Mouse (Mus musculus) neural tube, embryonic 14.5 days (tissue): ENCODE measurements around the gene Slc16a1. TPM values are rescaled to one million over a fixed set of nuclear protein-coding genes. Genes with fewer than 3 reads are reported as not detected.

Source experiments
- ATAC-seq: fragments of 200-750 bp; cut with Nextera tagmentation; 2 replicates; pipeline ENCODE4 v1.8.0; 2017; ENCODE audit warnings: low read depth, mild to moderate bottlenecking, moderate TSS enrichment, moderate library complexity
- H3K27ac ChIP-seq: fragments of 300-500 bp; sonication (generic); 2 replicates; pipeline ENCODE4 v1.5.1; 2014; ENCODE audit warnings: low read depth, mild to moderate bottlenecking, control low read depth, low read length, moderate library complexity, mixed read lengths
- H3K27me3 ChIP-seq: fragments of 300-500 bp; sonication (generic); 2 replicates; pipeline ENCODE4 v1.6.1; 2014; ENCODE audit warnings: low read length; ENCODE audit not compliant: control insufficient read depth, insufficient read depth
- H3K36me3 ChIP-seq: fragments of 300-500 bp; sonication (generic); 2 replicates; pipeline ENCODE4 v1.6.1; 2014; ENCODE audit warnings: low read length, mixed read lengths; ENCODE audit not compliant: control insufficient read depth, insufficient read depth
- H3K4me1 ChIP-seq: fragments of 300-500 bp; sonication (generic); 2 replicates; pipeline ENCODE4 v1.6.1; 2014; ENCODE audit warnings: low read length; ENCODE audit not compliant: control insufficient read depth, insufficient read depth
- H3K4me2 ChIP-seq: fragments of 300-500 bp; sonication (generic); 2 replicates; pipeline ENCODE4 v1.6.1; 2014; ENCODE audit warnings: mild to moderate bottlenecking, low read depth, low read length, control low read depth
- H3K4me3 ChIP-seq: fragments of 300-500 bp; sonication (generic); 2 replicates; pipeline ENCODE4 v1.5.1; 2014; ENCODE audit warnings: low read depth, low read length, control low read depth, mixed read lengths
- H3K9ac ChIP-seq: fragments of 300-500 bp; sonication (generic); replicated peaks from 2 replicates; pipeline ENCODE4 v1.6.1; 2014; ENCODE audit warnings: low read depth, mild to moderate bottlenecking, control low read depth, low read length, mixed read lengths
- H3K9me3 ChIP-seq: fragments of 300-500 bp; sonication (generic); 2 replicates; pipeline ENCODE4 v1.6.1; 2016; ENCODE audit warnings: low read length; ENCODE audit not compliant: control insufficient read depth
- WGBS: fragments of 180-500 bp; shearing (Covaris S2); extraction: QIAGEN DNeasy Blood & Tissue Kit; methylation state at CpG from one replicate; pipeline ENCODE4 v1.1.7; 2014; 5-methylcytosine and 5-hydroxymethylcytosine counted together
- polyA plus RNA-seq: library from polyadenylated mRNA; unstranded; fragments of >200 nt; fragmentation: Nextera tagmentation; extraction: Ambion mirVana; gene quantifications from 2 replicates; pipeline ENCODE4 v1.2.1, GENCODE M21; 2014

Slc16a1 gene
- polyA plus RNA-seq, 1 experiment from 2014 or later, result 7.6 TPM

GRCm38 (mm10) chr3:104675258-104675851 is 36.9 kb downstream of the Slc16a1 start:
- Histone ChIP-seq H3K4me3 (peak overlapping the region; percentile 30), H3K27ac (peak overlapping the region; percentile 55; the same call in 1 of the 2 replicates), H3K36me3 (no peaks in the 10 kb centered on the region), H3K9ac (peak overlapping the region; percentile 45), H3K4me1 (0 out of 2 replicates have a peak, but pooled peaks cover 9% of the 10 kb centered on the region), H3K27me3 (no peaks in the 10 kb centered on the region), H3K4me2 (peak overlapping the region; percentile 69), H3K9me3 (no peaks in the 10 kb centered on the region)
- peak; percentile 92 for ATAC-seq
- 3% methylated on average over 23 of the region's 23 CpGs for WGBS

GRCm38 (mm10) chr3:104677781-104678180 is 39.3 kb downstream of the Slc16a1 start:
- no peak overlapping the region for H3K4me3 ChIP-seq
- H3K9ac ChIP-seq, result no peak overlapping the region
- ATAC-seq, result no peak
- no peak overlapping the region for H3K4me2 ChIP-seq
- H3K27ac ChIP-seq, result no peak overlapping the region
- 0 out of 2 replicates have a peak, but pooled peaks cover 6% of the 10 kb centered on the region for H3K4me1 ChIP-seq
- H3K27me3 ChIP-seq, result no peaks in the 10 kb centered on the region
- H3K36me3 ChIP-seq, result no peaks in the 10 kb centered on the region
- H3K9me3 ChIP-seq, result no peaks in the 10 kb centered on the region
- 96% methylated on average over 2 of the region's 2 CpGs for WGBS

GRCm38 (mm10) chr3:104678826-104679225 is 40.4 kb downstream of the Slc16a1 start:
- no peaks in the 10 kb centered on the region for H3K36me3 ChIP-seq
- 82% methylated on average over 8 of the region's 8 CpGs for WGBS
- no peak overlapping the region for H3K4me3 ChIP-seq
- H3K9ac ChIP-seq, result no peak overlapping the region
- H3K4me2 ChIP-seq, result no peak overlapping the region
- H3K9me3 ChIP-seq, result no peaks in the 10 kb centered on the region
- no peak for ATAC-seq
- H3K4me1 ChIP-seq, result 0 out of 2 replicates have a peak, but pooled peaks cover 6% of the 10 kb centered on the region
- no peaks in the 10 kb centered on the region for H3K27me3 ChIP-seq
- no peak overlapping the region for H3K27ac ChIP-seq

GRCm38 (mm10) chr3:104682671-104683504 is 44.4 kb downstream of the Slc16a1 start:
- Histone ChIP-seq H3K36me3 (no peaks in the 10 kb centered on the region), H3K4me1 (no peaks in the 10 kb centered on the region), H3K4me3 (no peak overlapping the region), H3K4me2 (no peak overlapping the region), H3K9me3 (no peaks in the 10 kb centered on the region), H3K27me3 (no peaks in the 10 kb centered on the region), H3K9ac (no peak overlapping the region), H3K27ac (no peak overlapping the region)
- ATAC-seq, result peak; percentile 82
- 62% methylated on average over 11 of the region's 11 CpGs for WGBS

- Histone ChIP-seq H3K4me2 (no peak overlapping the region), H3K4me1 (no peaks in the 10 kb centered on the region), H3K9ac (no peak overlapping the region), H3K36me3 (no peaks in the 10 kb centered on the region), H3K9me3 (no peaks in the 10 kb centered on the region), H3K27ac (no peak overlapping the region), H3K4me3 (no peak overlapping the region), H3K27me3 (no peaks in the 10 kb centered on the region)
- WGBS, result 7% methylated on average over 23 of the region's 23 CpGs
- ATAC-seq, result peak; percentile 83
These were observed 62.4 kb downstream of the Slc16a1 start for GRCm38 (mm10) chr3:104700751-104701335.

- no peak overlapping the region for H3K4me2 ChIP-seq
- no peaks in the 10 kb centered on the region for H3K36me3 ChIP-seq
- no peaks in the 10 kb centered on the region for H3K9me3 ChIP-seq
- no peak overlapping the region for H3K27ac ChIP-seq
- 87% methylated on average over 1 of the region's 1 CpGs for WGBS
- no peaks in the 10 kb centered on the region for H3K4me1 ChIP-seq
- H3K27me3 ChIP-seq, result no peaks in the 10 kb centered on the region
- no peak overlapping the region for H3K9ac ChIP-seq
- no peak overlapping the region for H3K4me3 ChIP-seq
- no peak for ATAC-seq
These were observed 63.3 kb downstream of the Slc16a1 start for GRCm38 (mm10) chr3:104701761-104702160.

GRCm38 (mm10) chr3:104703941-104704340 is 65.5 kb downstream of the Slc16a1 start:
- Histone ChIP-seq H3K4me1 (no peaks in the 10 kb centered on the region), H3K9me3 (no peaks in the 10 kb centered on the region)
- ATAC-seq, result no peak

GRCm38 (mm10) chr3:104706446-104706845 is 68.0 kb downstream of the Slc16a1 start:
- WGBS, result 87% methylated on average over 2 of the region's 2 CpGs
- no peaks in the 10 kb centered on the region for H3K36me3 ChIP-seq
- no peaks in the 10 kb centered on the region for H3K27me3 ChIP-seq
- no peak overlapping the region for H3K27ac ChIP-seq
- H3K9me3 ChIP-seq, result no peaks in the 10 kb centered on the region
- no peaks in the 10 kb centered on the region for H3K4me1 ChIP-seq
- ATAC-seq, result no peak
- no peak overlapping the region for H3K9ac ChIP-seq
- no peak overlapping the region for H3K4me2 ChIP-seq
- no peak overlapping the region for H3K4me3 ChIP-seq

More at GRCm38 (mm10) chr3:104703941-104704340, 65.5 kb downstream of the Slc16a1 start:
- Histone ChIP-seq H3K4me2 (no peak overlapping the region), H3K27ac (no peak overlapping the region), H3K4me3 (no peak overlapping the region), H3K36me3 (no peaks in the 10 kb centered on the region), H3K9ac (no peak overlapping the region), H3K27me3 (no peaks in the 10 kb centered on the region)
- WGBS, result 96% methylated on average over 4 of the region's 4 CpGs
